Mouse (Mus musculus) liver, embryonic 14.5 days (tissue): Measurements from ENCODE around the gene Hectd4. TPM values are rescaled to one million over a fixed set of nuclear protein-coding genes. Genes with fewer than 3 reads are reported as not detected.

Experiments used
- ATAC-seq: fragments of 200-750 bp; cut with Nextera tagmentation; 2 replicates; pipeline ENCODE4 v1.8.0; 2017; ENCODE audit warnings: moderate number of reproducible peaks, mild to moderate bottlenecking, moderate library complexity; ENCODE audit not compliant: insufficient read depth
- DNase-seq, 3 experiments: peaks; one replicate each; pipeline ENCODE4 v3.0.0-alpha.2; 2012 to 2013; ENCODE audit warnings: low read depth in 3 of 3, low spot score in 3 of 3
- H3K27ac ChIP-seq: fragments of 300-500 bp; sonication (generic); 2 replicates; pipeline ENCODE4 v1.5.1; 2014; ENCODE audit warnings: moderate library complexity, mild to moderate bottlenecking, control low read depth, inconsistent platforms
- H3K27me3 ChIP-seq: fragments of 300-500 bp; sonication (generic); 2 replicates; pipeline ENCODE4 v1.6.1; 2014; ENCODE audit warnings: mild to moderate bottlenecking, low read length, moderate library complexity; ENCODE audit not compliant: control insufficient read depth, insufficient read depth
- H3K36me3 ChIP-seq: fragments of 300-500 bp; sonication (generic); replicated peaks from 2 replicates; pipeline ENCODE4 v1.6.1; 2014; ENCODE audit warnings: low read depth; ENCODE audit not compliant: control insufficient read depth, insufficient read depth
- H3K4me1 ChIP-seq, 2 experiments: fragments of 200-500 bp in 1 of 2; fragments of 300-500 bp in 1 of 2; sonication (generic) in 1 of 2; replicated peaks; 2 replicates each; pipeline ENCODE4 v1.6.1; 2012 to 2014; ENCODE audit warnings: antibody characterized with exemption in 1 of 2, inconsistent platforms in 1 of 2, low read length in 1 of 2; ENCODE audit not compliant: control insufficient read depth in 2 of 2, insufficient read depth in 2 of 2
- H3K4me2 ChIP-seq: fragments of 300-500 bp; sonication (generic); 2 replicates; pipeline ENCODE4 v1.6.1; 2014; ENCODE audit warnings: low read depth, mild to moderate bottlenecking, control low read depth, moderate library complexity
- H3K4me3 ChIP-seq, 2 experiments: fragments of 200-500 bp in 1 of 2; fragments of 300-500 bp in 1 of 2; sonication (generic) in 1 of 2; 2 replicates each; pipeline ENCODE4 v1.5.1; 2012 to 2014; ENCODE audit warnings: low read depth in 2 of 2, low read length in 2 of 2, mild to moderate bottlenecking in 2 of 2, control low read depth in 1 of 2, inconsistent platforms in 1 of 2, moderate library complexity in 1 of 2; ENCODE audit not compliant: insufficient read depth in 1 of 2
- H3K9ac ChIP-seq: fragments of 300-500 bp; sonication (generic); replicated peaks from 2 replicates; pipeline ENCODE4 v1.6.1; 2014; ENCODE audit warnings: mild to moderate bottlenecking, control low read depth, moderate library complexity
- H3K9me3 ChIP-seq: fragments of 300-500 bp; sonication (generic); 2 replicates; pipeline ENCODE4 v1.6.1; 2016; ENCODE audit warnings: low read length, mixed read lengths; ENCODE audit not compliant: control insufficient read depth
- CTCF ChIP-seq: IDR thresholded peaks from 2 replicates; pipeline ENCODE4 v1.5.1; 2016; ENCODE audit warnings: antibody characterized with exemption, low read depth, control low read depth
- EP300 ChIP-seq: IDR thresholded peaks from 2 replicates; pipeline ENCODE4 v1.6.1; 2016; ENCODE audit warnings: antibody characterized with exemption, low read depth
- WGBS: fragments of 180-500 bp; shearing (Covaris S2); extraction: QIAGEN DNeasy Blood & Tissue Kit; methylation state at CpG from one replicate; pipeline ENCODE4 v1.1.7; 2014; ENCODE audit not compliant: insufficient replicate concordance; 5-methylcytosine and 5-hydroxymethylcytosine counted together
- polyA plus RNA-seq, 2 experiments: library from polyadenylated mRNA; depleted of rRNA in 1 of 2; stranded (reverse) in 1 of 2; unstranded in 1 of 2; fragments of >200 nt; fragmentation: Nextera tagmentation in 1 of 2; extraction: Ambion mirVana in 1 of 2; gene quantifications; 2 replicates each; pipeline versions ENCODE4 v1.2.1 to v1.2.3; 2012 to 2014

Hectd4 gene
- polyA plus RNA-seq, 2 experiments = 11.2 to 15.8 TPM

DNA sequence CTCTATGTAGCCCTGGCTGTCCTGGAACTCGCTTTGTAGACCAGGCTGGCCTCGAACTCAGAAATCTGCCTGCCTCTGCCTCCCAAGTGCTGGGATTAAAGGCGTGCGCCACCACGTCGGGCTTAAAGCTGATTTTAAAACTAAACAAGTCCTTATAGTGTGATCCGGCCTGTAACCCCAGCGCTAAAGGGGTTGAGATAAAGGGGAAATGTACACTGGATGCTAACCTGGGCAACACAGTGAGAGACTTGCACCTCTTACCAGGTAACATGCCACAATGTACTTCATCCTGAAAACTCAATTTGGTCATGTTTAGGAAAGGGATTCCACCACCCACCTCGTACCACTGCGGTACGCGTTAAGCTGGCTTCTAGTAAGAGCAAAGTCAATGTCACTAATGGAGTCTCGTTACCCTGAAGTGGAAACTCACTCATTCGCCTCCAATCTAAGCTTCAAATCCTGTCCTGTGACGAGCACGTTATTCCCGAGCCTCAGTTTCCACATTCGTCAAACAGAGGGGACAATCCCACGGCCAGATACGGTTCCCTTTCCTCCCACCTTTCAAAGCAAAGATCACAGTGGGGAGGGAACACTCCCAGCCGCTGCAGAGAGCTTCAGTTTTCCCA, 29.7 kb upstream of the Hectd4 start:
- WGBS = 14% methylated on average over 21 of the region's 21 CpGs
- peak overlapping the region; percentile 6 for H3K27ac ChIP-seq
- peak overlapping the region; percentile 83 to 94 for H3K4me3 ChIP-seq
- peaks cover 44 to 57% of the 10 kb centered on the region in 2 experiments for H3K4me1 ChIP-seq
- H3K9ac ChIP-seq = peak overlapping the region; percentile 85
- no peak for DNase-seq
- no peak for ATAC-seq
- peak overlapping the region; percentile 67 for H3K4me2 ChIP-seq
- no peaks in the 10 kb centered on the region for H3K9me3 ChIP-seq
- H3K36me3 ChIP-seq = no peaks in the 10 kb centered on the region
- TF ChIP-seq CTCF (no peak), EP300 (no peak)
- H3K27me3 ChIP-seq = no peaks in the 10 kb centered on the region

DNA sequence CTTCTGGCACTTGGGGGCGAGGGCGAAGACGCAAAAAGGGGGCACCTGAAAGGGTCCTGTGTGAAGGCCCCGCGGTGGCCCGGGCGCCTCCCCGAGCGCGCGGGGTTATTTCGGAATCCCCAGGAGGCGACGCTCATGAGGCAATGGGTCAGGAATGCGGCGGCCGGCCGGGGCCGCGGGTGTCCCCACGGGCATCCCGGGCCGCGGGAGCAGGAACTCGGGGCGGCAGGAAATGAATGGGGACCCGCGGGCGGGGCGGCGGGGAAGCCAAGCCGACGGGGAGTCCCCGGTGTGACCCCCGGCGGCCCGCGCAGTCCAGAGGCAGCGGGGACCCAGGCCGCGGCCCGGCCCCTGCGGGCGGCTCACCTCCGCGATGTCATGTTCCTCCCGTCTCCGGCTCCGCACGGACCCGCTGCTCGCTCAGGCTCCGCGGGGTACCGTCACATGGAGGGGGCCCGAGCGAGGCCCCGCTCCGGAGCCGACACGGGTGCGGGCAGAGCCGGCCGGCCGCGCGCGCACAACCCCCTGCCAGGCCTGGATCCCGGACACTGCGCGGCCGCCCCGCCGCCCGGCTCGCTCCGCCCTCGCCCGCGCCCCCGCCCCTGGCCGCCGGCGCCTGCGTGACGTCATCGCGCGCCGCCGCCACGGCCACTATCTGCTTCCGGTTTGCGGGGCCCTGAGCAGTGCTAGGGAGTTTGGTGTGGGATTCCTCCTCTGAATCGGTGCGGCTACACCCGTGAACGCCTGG, 29.0 kb upstream of the Hectd4 start, which contains the start of gene Ptpn11:
Ptpn11 (minus strand) TSS at position 562 of the 748 bp plus-strand sequence.
- Histone ChIP-seq H3K4me2 (peak within 1 kb of the TSS; percentile 86), H3K27ac (peak within 1 kb of the TSS; percentile 80), H3K9ac (peak within 1 kb of the TSS; percentile 85), H3K36me3 (no peaks in the 10 kb centered on the region), H3K9me3 (no peaks in the 10 kb centered on the region), H3K27me3 (no peaks in the 10 kb centered on the region), H3K4me3 (peak within 1 kb of the TSS; percentile 83 to 99), H3K4me1 (peaks cover 38 to 51% of the 10 kb centered on the region in 2 experiments)
- peak; percentile 19 for TF ChIP-seq CTCF
- TF ChIP-seq EP300 = no peak
- peak; percentile 65 to 71 (median 70) for DNase-seq
- under 1% methylated on average over 97 of the region's 98 CpGs for WGBS
- ATAC-seq = peak; percentile 87

DNA sequence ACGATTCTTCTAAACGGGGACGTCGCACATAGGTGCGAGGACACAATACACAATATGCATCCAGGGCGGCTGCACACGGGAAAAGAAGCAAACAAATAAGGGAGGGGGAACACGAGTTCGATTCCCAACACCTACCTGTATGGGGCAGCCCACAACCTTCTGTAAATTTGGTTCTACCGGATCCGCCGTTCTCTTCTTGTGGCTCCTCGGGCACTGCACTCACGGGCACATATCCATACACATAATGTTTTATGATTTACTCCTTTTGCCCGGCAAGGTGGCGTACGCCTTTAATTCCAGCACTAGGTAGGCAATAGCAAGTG, 28.5 kb upstream of the Hectd4 start:
- WGBS = 12% methylated on average over 17 of the region's 17 CpGs
- H3K27ac ChIP-seq = peak overlapping the region; percentile 80
- H3K4me1 ChIP-seq = peaks cover 39 to 52% of the 10 kb centered on the region in 2 experiments
- ATAC-seq (peak; percentile 30), DNase-seq (no peak)
- peak overlapping the region; percentile 86 for H3K4me2 ChIP-seq
- H3K27me3 ChIP-seq = no peaks in the 10 kb centered on the region
- no peaks in the 10 kb centered on the region for H3K9me3 ChIP-seq
- no peaks in the 10 kb centered on the region for H3K36me3 ChIP-seq
- peak overlapping the region; percentile 83 to 99 for H3K4me3 ChIP-seq
- peak overlapping the region; percentile 85 for H3K9ac ChIP-seq
- no peak for TF ChIP-seq CTCF
- no peak for TF ChIP-seq EP300

DNA sequence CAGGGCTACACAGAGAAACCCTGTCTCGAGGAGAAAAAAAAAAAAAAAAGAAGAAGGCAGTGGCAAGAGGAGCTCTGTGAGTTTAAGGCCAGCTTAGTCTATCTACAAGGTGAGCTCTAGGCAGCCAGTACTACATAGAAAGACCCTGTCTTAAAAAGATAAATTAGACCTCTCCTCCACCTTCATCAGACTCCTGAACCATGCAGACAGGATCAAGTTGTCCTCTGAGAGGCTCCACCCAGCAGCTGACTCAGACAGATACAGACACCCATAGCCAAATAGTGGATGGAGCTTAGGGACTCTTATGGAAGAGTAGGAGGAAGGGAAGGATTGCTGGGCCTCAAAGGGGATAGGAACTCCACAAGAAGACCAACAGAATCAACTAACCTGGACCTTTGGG, 25.8 kb upstream of the Hectd4 start:
- TF ChIP-seq CTCF (no peak), EP300 (peak; percentile 46)
- H3K4me3 ChIP-seq = no peak overlapping the region
- H3K27me3 ChIP-seq = no peaks in the 10 kb centered on the region
- peaks cover 50 to 64% of the 10 kb centered on the region in 2 experiments for H3K4me1 ChIP-seq
- H3K36me3 ChIP-seq = no peaks in the 10 kb centered on the region
- peak overlapping the region; percentile 89 for H3K27ac ChIP-seq
- no peak overlapping the region; the same call in 1 of the 2 replicates for H3K9ac ChIP-seq
- peak overlapping the region; percentile 31 for H3K4me2 ChIP-seq
- no peaks in the 10 kb centered on the region for H3K9me3 ChIP-seq
- peak in 1 of 3 experiments; percentile 45 for DNase-seq
- ATAC-seq = peak; percentile 63
- 0% methylated on average over 1 of the region's 1 CpGs for WGBS

DNA sequence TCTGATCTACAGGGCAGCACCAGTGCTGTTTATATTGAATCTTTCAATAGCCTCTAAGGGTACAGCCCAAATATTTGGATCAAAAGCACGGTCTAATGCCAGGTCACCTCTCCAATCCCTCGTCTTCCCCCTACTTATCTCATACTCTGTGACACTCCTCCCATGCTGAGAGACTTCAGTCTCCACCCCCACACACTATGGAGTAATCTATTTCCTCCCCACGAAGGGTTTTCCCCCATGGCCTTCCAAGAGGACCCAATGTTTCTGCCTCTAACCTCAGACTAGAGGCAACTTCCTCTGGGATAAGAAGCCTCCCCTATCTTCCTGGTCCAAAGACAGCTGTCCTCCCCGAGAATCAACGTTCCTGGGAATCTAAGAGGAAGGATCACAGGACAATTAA, 23.3 kb upstream of the Hectd4 start:
- Histone ChIP-seq H3K4me3 (no peak overlapping the region), H3K4me2 (peak overlapping the region; percentile 40), H3K9me3 (no peaks in the 10 kb centered on the region), H3K36me3 (no peaks in the 10 kb centered on the region), H3K4me1 (peaks cover 43 to 54% of the 10 kb centered on the region in 2 experiments), H3K9ac (peak overlapping the region; percentile 31; the same call in 1 of the 2 replicates), H3K27ac (peak overlapping the region; percentile 68), H3K27me3 (no peaks in the 10 kb centered on the region)
- no peak for TF ChIP-seq CTCF
- no peak for TF ChIP-seq EP300
- ATAC-seq (peak; percentile 63), DNase-seq (no peak)
- WGBS = 6% methylated on average over 5 of the region's 5 CpGs
